Mouse (Mus musculus): Measurements from ENCODE around the gene Epha3. TPM values are rescaled to one million over a fixed set of nuclear protein-coding genes. Genes with fewer than 3 reads are reported as not detected.

The Epha3 gene
- polyA plus RNA-seq, 1 experiment from 2014 or later, result 5.5 TPM

GRCm38 (mm10) chr16:63646577-63646976 lies 217.4 kb downstream of the Epha3 start:
- no peaks in the 10 kb centered on the region for H3K36me3 ChIP-seq (ENCODE audit: control insufficient read depth, insufficient read depth, low read length)
- H3K4me2 ChIP-seq (ENCODE audit: low read depth, low read length), result no peak overlapping the region
- H3K4me1 ChIP-seq (ENCODE audit: control insufficient read depth, insufficient read depth, low read length), result peaks cover 1% of the 10 kb centered on the region; the same call in 1 of the 2 replicates
- H3K27ac ChIP-seq (ENCODE audit: low read length), result no peak overlapping the region
- H3K9ac ChIP-seq (ENCODE audit: low read depth, low read length), result no peak overlapping the region
- ATAC-seq, result no peak
- no peaks in the 10 kb centered on the region for H3K9me3 ChIP-seq (ENCODE audit: control insufficient read depth, low read length)
- H3K4me3 ChIP-seq (ENCODE audit: low read length), result no peak overlapping the region
- no peaks in the 10 kb centered on the region for H3K27me3 ChIP-seq (replicated peaks; ENCODE audit: control insufficient read depth, insufficient read depth, low read length)

GRCm38 (mm10) chr16:63642641-63643040 lies 221.3 kb downstream of the Epha3 start:
- Histone ChIP-seq H3K4me2 (ENCODE audit: low read depth, low read length) (no peak overlapping the region), H3K4me1 (ENCODE audit: control insufficient read depth, insufficient read depth, low read length) (peaks cover 5% of the 10 kb centered on the region; the same call in 1 of the 2 replicates), H3K27ac (ENCODE audit: low read length) (no peak overlapping the region), H3K4me3 (ENCODE audit: low read length) (no peak overlapping the region), H3K9ac (ENCODE audit: low read depth, low read length) (no peak overlapping the region), H3K9me3 (ENCODE audit: control insufficient read depth, low read length) (no peaks in the 10 kb centered on the region), H3K27me3 (replicated peaks; ENCODE audit: control insufficient read depth, insufficient read depth, low read length) (no peaks in the 10 kb centered on the region), H3K36me3 (ENCODE audit: control insufficient read depth, insufficient read depth, low read length) (no peaks in the 10 kb centered on the region)
- no peak for ATAC-seq
- WGBS, result 59% methylated on average over 2 of the region's 2 CpGs

DNA sequence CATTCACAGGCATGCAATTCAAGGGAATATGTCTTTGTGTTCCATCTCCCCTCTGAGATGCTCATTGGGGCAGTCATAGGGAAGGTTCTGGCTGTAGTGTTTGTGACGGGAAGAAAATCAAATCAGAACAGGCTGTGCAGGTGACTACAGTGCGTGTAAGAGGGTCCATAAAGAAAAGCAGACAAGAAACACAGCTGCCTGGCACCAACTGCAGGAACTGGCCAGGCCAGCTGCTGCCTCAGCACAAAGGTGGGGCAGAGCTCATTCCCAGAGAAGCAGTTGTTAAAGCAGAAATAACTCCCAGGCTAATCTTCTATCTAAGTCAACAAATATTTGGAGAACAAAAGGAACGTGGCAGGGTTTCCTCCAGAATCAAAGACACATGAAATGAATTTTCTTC lies 222.4 kb downstream of the Epha3 start:
- WGBS, result 35% methylated on average over 3 of the region's 3 CpGs
- Histone ChIP-seq H3K4me2 (ENCODE audit: low read depth, low read length) (no peak overlapping the region), H3K36me3 (ENCODE audit: control insufficient read depth, insufficient read depth, low read length) (no peaks in the 10 kb centered on the region), H3K4me1 (ENCODE audit: control insufficient read depth, insufficient read depth, low read length) (peaks cover 5% of the 10 kb centered on the region; the same call in 1 of the 2 replicates), H3K4me3 (ENCODE audit: low read length) (no peak overlapping the region), H3K27ac (ENCODE audit: low read length) (no peak overlapping the region), H3K9ac (ENCODE audit: low read depth, low read length) (no peak overlapping the region), H3K27me3 (replicated peaks; ENCODE audit: control insufficient read depth, insufficient read depth, low read length) (no peaks in the 10 kb centered on the region), H3K9me3 (ENCODE audit: control insufficient read depth, low read length) (no peaks in the 10 kb centered on the region)
- ATAC-seq, result peak; percentile 86

DNA sequence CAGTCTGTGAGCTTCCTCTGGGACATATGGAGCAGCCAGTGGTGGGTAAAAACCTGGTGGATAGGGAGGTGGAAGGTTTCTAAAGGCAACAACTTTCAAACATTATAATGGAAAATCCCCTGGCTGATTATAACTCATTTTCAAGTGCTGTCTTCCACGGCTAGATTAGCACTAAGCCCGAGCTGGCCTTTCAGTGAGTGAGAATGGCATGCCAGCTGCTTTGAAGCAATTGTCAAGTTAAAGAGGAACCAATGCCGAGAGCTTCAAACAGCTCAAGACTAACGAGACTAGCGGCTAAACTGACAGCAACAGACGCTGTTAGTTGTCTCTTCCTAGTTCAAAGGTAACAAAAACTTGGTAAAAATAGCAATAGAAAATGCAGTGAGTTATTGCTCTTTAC lies 225.3 kb downstream of the Epha3 start:
- WGBS, result 52% methylated on average over 6 of the region's 6 CpGs
- H3K9me3 ChIP-seq (ENCODE audit: control insufficient read depth, low read length), result no peaks in the 10 kb centered on the region
- no peak overlapping the region for H3K4me2 ChIP-seq (ENCODE audit: low read depth, low read length)
- H3K27me3 ChIP-seq (replicated peaks; ENCODE audit: control insufficient read depth, insufficient read depth, low read length), result no peaks in the 10 kb centered on the region
- peaks cover 5% of the 10 kb centered on the region; the same call in 1 of the 2 replicates for H3K4me1 ChIP-seq (ENCODE audit: control insufficient read depth, insufficient read depth, low read length)
- no peaks in the 10 kb centered on the region for H3K36me3 ChIP-seq (ENCODE audit: control insufficient read depth, insufficient read depth, low read length)
- ATAC-seq, result no peak
- no peak overlapping the region for H3K9ac ChIP-seq (ENCODE audit: low read depth, low read length)
- H3K4me3 ChIP-seq (ENCODE audit: low read length), result no peak overlapping the region
- H3K27ac ChIP-seq (ENCODE audit: low read length), result no peak overlapping the region

DNA sequence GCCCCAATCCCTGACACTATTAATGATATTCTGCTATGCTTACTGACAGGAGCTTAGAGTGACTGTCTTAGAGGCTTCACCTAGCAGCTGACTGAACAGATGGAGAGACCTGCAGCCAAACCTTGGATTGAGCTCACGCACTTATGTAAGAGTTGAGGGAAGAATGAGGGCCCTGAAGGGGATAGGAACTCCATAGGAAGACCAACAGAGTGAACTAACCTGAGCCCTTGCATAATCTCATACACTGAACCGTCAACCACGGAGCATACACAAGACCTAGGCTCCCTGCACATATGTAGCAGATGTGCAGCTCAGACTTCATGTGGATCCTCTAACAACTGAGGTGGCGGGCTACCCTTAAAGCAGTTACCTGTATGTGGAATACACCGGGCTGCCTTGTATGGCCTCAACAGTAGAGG lies 230.2 kb downstream of the Epha3 start:
- WGBS, result 95% methylated on average over 5 of the region's 5 CpGs
- H3K27ac ChIP-seq (ENCODE audit: low read length), result no peak overlapping the region
- no peak for ATAC-seq

DNA sequence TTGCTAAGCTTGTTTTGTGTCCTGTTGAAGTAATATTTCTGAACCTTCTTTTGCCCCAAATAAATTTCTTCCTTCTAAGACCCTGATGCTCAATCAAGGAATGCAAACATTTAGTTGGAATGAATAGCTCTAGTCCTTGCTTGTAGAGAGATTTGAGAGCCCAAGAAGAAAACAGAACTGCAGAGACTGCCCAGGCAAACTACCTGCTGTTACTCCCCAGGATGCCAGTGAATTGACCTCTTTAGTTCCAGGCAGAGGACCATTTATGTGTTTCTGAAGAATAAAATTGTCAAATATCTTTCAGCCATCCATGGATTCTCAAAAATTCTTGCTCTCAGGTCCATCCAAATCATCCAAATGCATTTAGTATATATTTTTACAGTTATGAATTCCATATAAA lies 238.7 kb downstream of the Epha3 start:
- no peak for ATAC-seq
- Histone ChIP-seq H3K9me3 (ENCODE audit: control insufficient read depth, low read length) (no peaks in the 10 kb centered on the region), H3K9ac (ENCODE audit: low read depth, low read length) (no peak overlapping the region), H3K27me3 (replicated peaks; ENCODE audit: control insufficient read depth, insufficient read depth, low read length) (no peaks in the 10 kb centered on the region), H3K36me3 (ENCODE audit: control insufficient read depth, insufficient read depth, low read length) (no peaks in the 10 kb centered on the region), H3K4me3 (ENCODE audit: low read length) (no peak overlapping the region), H3K4me1 (ENCODE audit: control insufficient read depth, insufficient read depth, low read length) (no peaks in the 10 kb centered on the region), H3K27ac (ENCODE audit: low read length) (no peak overlapping the region), H3K4me2 (ENCODE audit: low read depth, low read length) (no peak overlapping the region)

More for the DNA sequence above, 230.2 kb downstream of the Epha3 start:
- Histone ChIP-seq H3K9ac (ENCODE audit: low read depth, low read length) (no peak overlapping the region), H3K36me3 (ENCODE audit: control insufficient read depth, insufficient read depth, low read length) (no peaks in the 10 kb centered on the region), H3K4me3 (ENCODE audit: low read length) (no peak overlapping the region), H3K4me2 (ENCODE audit: low read depth, low read length) (no peak overlapping the region), H3K4me1 (ENCODE audit: control insufficient read depth, insufficient read depth, low read length) (no peaks in the 10 kb centered on the region), H3K9me3 (ENCODE audit: control insufficient read depth, low read length) (no peaks in the 10 kb centered on the region), H3K27me3 (replicated peaks; ENCODE audit: control insufficient read depth, insufficient read depth, low read length) (no peaks in the 10 kb centered on the region)

DNA sequence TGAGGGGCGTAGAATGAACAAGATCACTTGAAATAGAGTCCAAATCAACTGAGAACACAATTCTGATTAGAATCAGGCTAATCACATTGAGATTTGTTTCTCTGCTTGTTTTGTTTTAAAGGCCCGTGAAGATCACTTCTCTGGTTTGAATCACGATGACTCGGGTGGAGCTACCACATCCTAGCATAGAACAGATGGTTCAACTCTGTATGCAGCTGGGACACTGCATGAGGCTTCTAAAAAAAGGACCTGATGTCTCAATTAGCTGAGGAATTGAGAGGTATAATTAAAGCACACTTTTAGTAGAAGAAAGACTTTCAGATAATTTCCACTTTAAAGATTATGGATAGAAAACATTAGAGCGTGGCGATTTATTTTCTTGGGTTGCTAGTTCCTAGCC lies 242.1 kb downstream of the Epha3 start:
- Histone ChIP-seq H3K4me2 (ENCODE audit: low read depth, low read length) (no peak overlapping the region), H3K27me3 (replicated peaks; ENCODE audit: control insufficient read depth, insufficient read depth, low read length) (no peaks in the 10 kb centered on the region), H3K9me3 (ENCODE audit: control insufficient read depth, low read length) (no peaks in the 10 kb centered on the region), H3K4me3 (ENCODE audit: low read length) (no peak overlapping the region), H3K36me3 (ENCODE audit: control insufficient read depth, insufficient read depth, low read length) (no peaks in the 10 kb centered on the region), H3K4me1 (ENCODE audit: control insufficient read depth, insufficient read depth, low read length) (no peaks in the 10 kb centered on the region), H3K27ac (ENCODE audit: low read length) (no peak overlapping the region), H3K9ac (ENCODE audit: low read depth, low read length) (no peak overlapping the region)
- no peak for ATAC-seq
- WGBS, result 72% methylated on average over 6 of the region's 6 CpGs

DNA sequence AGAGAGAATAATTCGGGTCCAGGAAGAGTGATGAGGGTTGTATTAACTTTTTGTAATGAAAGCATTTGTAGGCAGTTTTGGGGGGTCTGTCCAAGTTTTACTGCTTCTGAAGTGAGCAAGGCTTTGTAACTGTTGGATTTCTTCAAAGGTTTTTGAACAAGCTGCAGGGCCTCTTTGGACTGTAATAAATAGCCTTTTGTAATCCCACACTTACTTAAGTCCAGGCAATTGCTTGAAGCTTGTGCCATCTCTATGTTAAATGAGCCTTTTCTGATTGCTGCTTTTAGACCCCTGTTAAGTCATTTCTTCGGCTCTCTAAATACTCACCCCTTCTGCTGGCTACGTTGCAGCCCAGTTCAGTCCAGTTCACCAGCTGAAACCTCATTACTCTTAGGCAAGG lies 248.6 kb downstream of the Epha3 start:
- Histone ChIP-seq H3K9ac (ENCODE audit: low read depth, low read length) (no peak overlapping the region), H3K4me3 (ENCODE audit: low read length) (no peak overlapping the region), H3K9me3 (ENCODE audit: control insufficient read depth, low read length) (no peaks in the 10 kb centered on the region), H3K4me2 (ENCODE audit: low read depth, low read length) (no peak overlapping the region), H3K27ac (ENCODE audit: low read length) (no peak overlapping the region), H3K36me3 (ENCODE audit: control insufficient read depth, insufficient read depth, low read length) (no peaks in the 10 kb centered on the region), H3K4me1 (ENCODE audit: control insufficient read depth, insufficient read depth, low read length) (no peaks in the 10 kb centered on the region), H3K27me3 (replicated peaks; ENCODE audit: control insufficient read depth, insufficient read depth, low read length) (no peaks in the 10 kb centered on the region)
- ATAC-seq, result no peak
- WGBS, result 49% methylated on average over 3 of the region's 3 CpGs

GRCm38 (mm10) chr16:63613006-63613405 lies 251.0 kb downstream of the Epha3 start:
- 61% methylated on average over 4 of the region's 4 CpGs for WGBS
- H3K27ac ChIP-seq (ENCODE audit: low read length), result no peak overlapping the region
- H3K4me3 ChIP-seq (ENCODE audit: low read length), result no peak overlapping the region
- ATAC-seq, result no peak
- no peaks in the 10 kb centered on the region for H3K36me3 ChIP-seq (ENCODE audit: control insufficient read depth, insufficient read depth, low read length)
- no peak overlapping the region for H3K4me2 ChIP-seq (ENCODE audit: low read depth, low read length)
- H3K4me1 ChIP-seq (ENCODE audit: control insufficient read depth, insufficient read depth, low read length), result no peaks in the 10 kb centered on the region
- no peaks in the 10 kb centered on the region for H3K9me3 ChIP-seq (ENCODE audit: control insufficient read depth, low read length)
- no peaks in the 10 kb centered on the region for H3K27me3 ChIP-seq (replicated peaks; ENCODE audit: control insufficient read depth, insufficient read depth, low read length)
- no peak overlapping the region for H3K9ac ChIP-seq (ENCODE audit: low read depth, low read length)

- H3K9ac ChIP-seq (ENCODE audit: low read depth, low read length), result no peak overlapping the region
- no peak overlapping the region for H3K4me3 ChIP-seq (ENCODE audit: low read length)
- ATAC-seq, result no peak
- H3K27me3 ChIP-seq (replicated peaks; ENCODE audit: control insufficient read depth, insufficient read depth, low read length), result no peaks in the 10 kb centered on the region
- no peaks in the 10 kb centered on the region for H3K9me3 ChIP-seq (ENCODE audit: control insufficient read depth, low read length)
- no peaks in the 10 kb centered on the region for H3K36me3 ChIP-seq (ENCODE audit: control insufficient read depth, insufficient read depth, low read length)
- WGBS, result 31% methylated on average over 3 of the region's 3 CpGs
- H3K4me1 ChIP-seq (ENCODE audit: control insufficient read depth, insufficient read depth, low read length), result no peaks in the 10 kb centered on the region
- no peak overlapping the region for H3K4me2 ChIP-seq (ENCODE audit: low read depth, low read length)
- H3K27ac ChIP-seq (ENCODE audit: low read length), result no peak overlapping the region
These were observed 263.7 kb downstream of the Epha3 start for GRCm38 (mm10) chr16:63600229-63600628.
